Mouse (Mus musculus) thymus, postnatal 4 days (tissue): ENCODE measurements at regions not wholly inside any gene's neighbourhood (a gene's known extent, or its start where the extent isn't known, plus 50 kb on each side); places are given as distances from the start of the nearest gene placed in this dataset.

ENCODE experiments used
- DNase-seq: peaks from one replicate; pipeline ENCODE4 v3.0.0; 2021

GRCm38 (mm10) chr3:66738201-66739062 is 242.8 kb upstream of the Rsrc1 start:
- DNase-seq = no peak

- no peak for DNase-seq
Measured at GRCm38 (mm10) chr3:66739356-66740014, 241.7 kb upstream of the Rsrc1 start.

GRCm38 (mm10) chr3:66744133-66744913 is 236.9 kb upstream of the Rsrc1 start:
- no peak for DNase-seq

GRCm38 (mm10) chr3:66746373-66747072 is 234.7 kb upstream of the Rsrc1 start:
- no peak for DNase-seq

GRCm38 (mm10) chr3:66747073-66747710 is 234.0 kb upstream of the Rsrc1 start:
- DNase-seq = no peak

GRCm38 (mm10) chr3:66758141-66758540 is 223.0 kb upstream of the Rsrc1 start:
- DNase-seq = no peak

- no peak for DNase-seq
Measured at GRCm38 (mm10) chr3:66759841-66760240, 221.3 kb upstream of the Rsrc1 start.

- no peak for DNase-seq
Measured at GRCm38 (mm10) chr3:66762446-66762845, 218.7 kb upstream of the Rsrc1 start.

GRCm38 (mm10) chr3:66797351-66798010 is 183.7 kb upstream of the Rsrc1 start:
- no peak for DNase-seq

- DNase-seq = no peak
Measured at GRCm38 (mm10) chr3:66798292-66798691, 182.9 kb upstream of the Rsrc1 start.

- DNase-seq = no peak
Measured at GRCm38 (mm10) chr3:66802538-66802937, 178.7 kb upstream of the Rsrc1 start.

GRCm38 (mm10) chr3:66806176-66806575 is 175.0 kb upstream of the Rsrc1 start:
- DNase-seq = no peak

GRCm38 (mm10) chr3:66812686-66813445 is 168.3 kb upstream of the Rsrc1 start:
- DNase-seq = no peak

- DNase-seq = no peak
Measured at GRCm38 (mm10) chr3:66825761-66826160, 155.4 kb upstream of the Rsrc1 start.
